Mouse (Mus musculus) monocyte, adult 2 months (primary cell): ENCODE measurements at regions not wholly inside any gene's neighbourhood (a gene's known extent, or its start where the extent isn't known, plus 50 kb on each side); places are given as distances from the start of the nearest gene placed in this dataset.

Experiments
- DNase-seq, 2 experiments: peaks; one replicate each; pipeline ENCODE4 v3.0.0; 2022; ENCODE audit warnings: low spot score in 2 of 2, low read depth in 1 of 2

- no peak for DNase-seq
Measured at GRCm38 (mm10) chr2:51014232-51014631, 134.7 kb downstream of the Rnd3 start.

GRCm38 (mm10) chr2:51013090-51013489, 135.8 kb downstream of the Rnd3 start:
- DNase-seq, result no peak

GRCm38 (mm10) chr2:51008251-51008533, 140.7 kb downstream of the Rnd3 start:
- no peak for DNase-seq

- DNase-seq, result no peak
Measured at GRCm38 (mm10) chr2:51007409-51008250, 141.3 kb downstream of the Rnd3 start.

GRCm38 (mm10) chr2:51006818-51007217, 142.1 kb downstream of the Rnd3 start:
- no peak for DNase-seq

GRCm38 (mm10) chr2:51001548-51001947, 147.4 kb downstream of the Rnd3 start:
- no peak for DNase-seq

GRCm38 (mm10) chr2:50983883-50984410, 165.0 kb downstream of the Rnd3 start:
- no peak for DNase-seq

GRCm38 (mm10) chr2:50982571-50982970, 166.3 kb downstream of the Rnd3 start:
- no peak for DNase-seq

GRCm38 (mm10) chr2:50978356-50978755, 170.6 kb downstream of the Rnd3 start:
- no peak for DNase-seq

- DNase-seq, result no peak
Measured at GRCm38 (mm10) chr2:50971131-50971825, 177.6 kb downstream of the Rnd3 start.

GRCm38 (mm10) chr2:50968382-50968781, 180.5 kb downstream of the Rnd3 start:
- DNase-seq, result no peak

GRCm38 (mm10) chr2:50967826-50968225, 181.1 kb downstream of the Rnd3 start:
- DNase-seq, result no peak

GRCm38 (mm10) chr2:50967133-50967532, 181.8 kb downstream of the Rnd3 start:
- no peak for DNase-seq

- DNase-seq, result no peak
Measured at GRCm38 (mm10) chr2:50965485-50966017, 183.4 kb downstream of the Rnd3 start.

- DNase-seq, result no peak
Measured at GRCm38 (mm10) chr2:50964062-50964461, 184.8 kb downstream of the Rnd3 start.

GRCm38 (mm10) chr2:50961049-50961448, 187.9 kb downstream of the Rnd3 start:
- no peak for DNase-seq

- no peak for DNase-seq
Measured at GRCm38 (mm10) chr2:50959323-50959722, 189.6 kb downstream of the Rnd3 start.

- DNase-seq, result no peak
Measured at GRCm38 (mm10) chr2:50954361-50955066, 194.4 kb downstream of the Rnd3 start.

- DNase-seq, result no peak
Measured at GRCm38 (mm10) chr2:50951027-50951426, 197.9 kb downstream of the Rnd3 start.

GRCm38 (mm10) chr2:50949717-50950116, 199.2 kb downstream of the Rnd3 start:
- no peak for DNase-seq

GRCm38 (mm10) chr2:50945526-50945925, 203.4 kb downstream of the Rnd3 start:
- no peak for DNase-seq

- DNase-seq, result no peak
Measured at GRCm38 (mm10) chr2:50943180-50943579, 205.7 kb downstream of the Rnd3 start.
